Mouse (Mus musculus): ENCODE measurements around the gene Rabep1.
"Not testable (repeated sequence)": the region's sequence is repeated elsewhere in the genome, so short reads cannot be mapped to it uniquely, and the experiment has no call there.

Gene Rabep1

DNA sequence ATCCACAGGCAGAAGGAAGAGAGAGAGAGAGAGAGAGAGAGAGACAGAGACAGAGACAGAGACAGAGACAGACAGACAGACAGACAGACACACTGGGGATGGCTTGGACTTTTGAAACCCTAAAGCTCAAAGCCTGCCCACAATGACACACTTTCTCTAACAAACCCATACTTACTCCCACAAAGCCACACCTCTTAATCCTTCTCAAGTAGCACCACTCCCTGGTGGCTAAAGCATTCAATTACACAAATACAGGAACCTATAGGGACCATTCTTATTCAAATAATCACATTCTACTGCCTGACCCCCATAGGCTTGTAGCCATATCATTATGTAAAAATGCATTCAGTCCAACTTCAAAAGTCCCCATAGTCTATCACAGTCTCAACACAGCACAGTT, 11.2 kb upstream of the Rabep1 start:
- DNase-seq = no peak

DNA sequence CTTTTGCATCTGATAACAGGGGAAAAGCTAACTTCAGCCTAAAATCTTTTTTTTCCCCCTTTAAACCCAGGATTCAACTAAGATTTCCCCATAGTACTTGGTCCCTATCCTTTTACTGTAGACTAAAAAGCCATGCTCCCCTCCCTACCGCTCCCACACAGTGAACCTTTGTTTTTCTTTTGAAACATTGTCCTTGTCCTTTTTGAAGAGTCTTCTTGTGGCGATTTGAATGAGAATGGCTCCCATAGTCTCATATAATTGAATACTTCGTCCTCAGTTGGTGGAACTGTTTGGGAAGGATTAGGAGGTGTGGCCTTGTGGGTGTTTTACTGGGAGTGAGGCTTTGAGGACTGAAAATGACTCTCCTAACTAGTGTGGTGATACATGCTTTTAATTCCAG, 10.7 kb upstream of the Rabep1 start:
- DNase-seq = no peak

DNA sequence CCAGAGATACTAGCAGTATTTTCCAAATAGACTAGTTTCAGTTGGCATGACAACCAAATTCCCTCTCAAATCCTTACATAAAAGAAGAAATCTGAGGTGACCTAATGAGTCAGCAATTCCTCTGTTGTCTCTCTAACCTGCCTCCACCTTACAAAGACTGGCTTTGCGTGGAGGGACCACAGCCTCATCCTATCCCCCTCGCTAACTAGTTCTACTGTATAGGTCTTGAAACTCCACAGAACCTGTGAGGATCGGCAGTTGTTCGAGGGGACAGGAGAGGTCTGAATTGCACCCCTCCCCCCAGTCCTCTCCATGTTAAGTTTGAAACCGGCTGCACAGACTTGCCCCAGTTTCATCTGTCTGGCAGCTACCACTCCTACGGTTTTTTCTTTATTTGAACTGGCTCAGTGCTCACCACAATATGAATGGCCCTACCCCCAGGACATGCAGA, 9.2 kb upstream of the Rabep1 start:
- no peak for DNase-seq

DNA sequence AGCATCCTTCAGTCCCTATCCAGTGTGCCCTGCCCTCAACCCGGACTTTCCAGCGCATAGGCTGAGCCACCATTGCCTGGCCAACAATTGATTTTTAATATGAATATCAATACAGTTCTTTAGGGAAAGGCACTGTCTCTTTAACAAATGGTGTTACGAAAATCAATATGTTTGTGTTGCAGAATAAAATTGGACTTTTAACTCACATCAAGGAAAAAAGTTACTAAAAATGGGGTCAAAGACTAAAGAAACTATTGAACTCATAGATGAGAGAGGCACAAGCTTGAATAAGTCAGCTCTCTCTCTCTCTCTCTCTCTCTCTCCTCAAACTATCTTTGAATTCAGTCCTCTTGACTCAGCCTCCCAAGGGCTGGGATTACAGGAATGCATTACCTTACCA, 7.5 kb upstream of the Rabep1 start:
- no peak for DNase-seq

DNA sequence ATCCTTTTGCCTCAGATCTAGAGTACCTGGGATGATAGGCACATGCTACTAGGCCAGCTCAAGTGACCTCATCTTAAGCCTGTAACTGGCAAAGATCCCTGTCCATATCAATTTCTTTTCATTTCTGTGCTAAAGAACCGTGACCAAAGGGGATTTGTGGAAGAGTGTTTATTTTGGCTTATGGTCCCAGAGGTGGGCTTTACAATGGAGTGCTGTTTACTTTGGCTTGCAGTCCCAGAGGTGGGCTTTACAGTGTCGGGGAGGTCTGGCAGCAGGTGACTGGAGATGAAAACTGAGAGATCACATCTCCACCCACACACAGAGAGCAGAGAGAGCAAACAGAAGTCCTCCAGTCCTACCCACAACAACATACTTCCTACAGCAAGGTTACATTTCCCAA, 6.0 kb upstream of the Rabep1 start:
- DNase-seq = no peak

DNA sequence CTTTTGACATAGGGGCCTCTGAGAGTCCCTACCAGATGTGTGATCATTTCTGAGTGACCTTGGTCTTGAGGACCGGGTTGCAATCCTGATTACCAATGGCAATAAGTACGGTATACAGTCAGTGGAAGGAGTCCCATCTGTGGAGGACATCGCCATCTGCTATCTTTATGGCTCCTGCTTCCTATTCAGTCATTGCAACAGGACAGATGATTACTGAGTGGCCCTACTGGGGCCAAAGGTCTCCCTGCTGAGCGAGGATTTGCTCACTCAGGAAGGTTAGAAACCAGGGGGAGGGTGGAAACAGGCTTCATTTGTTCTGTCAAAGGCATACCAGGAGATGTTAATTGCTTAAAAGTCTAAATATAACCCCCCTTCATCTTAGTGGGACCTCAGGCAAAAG, 1.6 kb upstream of the Rabep1 start:
- DNase-seq = no peak

DNA sequence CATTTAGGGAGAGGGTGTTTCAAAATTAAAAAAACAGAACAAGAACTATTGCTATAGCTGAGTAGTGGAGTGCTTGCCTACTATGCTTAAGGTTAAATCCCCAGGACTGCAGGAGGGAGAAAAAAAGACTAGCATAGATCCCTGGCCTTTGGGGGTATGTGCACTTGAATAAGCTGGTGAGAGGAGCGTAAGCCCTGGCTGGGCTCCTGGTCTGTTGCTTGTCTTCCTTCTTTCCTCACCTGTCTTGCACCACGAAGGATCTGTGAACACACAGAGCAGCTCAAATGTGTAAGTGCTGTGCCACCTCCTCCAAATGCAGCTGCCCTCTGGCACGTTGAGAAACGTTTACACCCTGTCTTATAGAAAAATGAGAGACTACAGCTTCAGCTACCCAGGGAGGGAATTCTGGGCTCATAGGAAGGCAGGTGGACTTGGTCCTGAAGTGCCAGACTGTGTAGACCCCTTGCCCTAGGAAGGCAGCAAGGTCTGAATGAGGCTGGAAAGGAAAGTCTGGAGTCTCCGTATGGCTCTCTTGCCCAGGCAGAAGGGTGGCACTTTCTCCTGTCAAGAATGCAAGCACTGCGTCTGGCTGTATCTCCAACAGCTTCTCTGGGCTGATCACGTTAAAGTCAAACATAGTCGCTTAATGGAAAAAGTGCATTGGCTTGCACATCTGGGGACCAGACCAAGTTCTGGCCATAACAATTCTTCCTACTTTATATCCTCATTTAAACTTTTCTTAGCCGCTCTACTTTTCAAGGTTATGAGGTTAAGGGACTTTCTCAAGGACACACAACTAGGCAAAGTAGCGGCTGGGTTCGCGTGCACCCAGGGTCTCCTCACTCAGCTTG, 652 bp upstream of the Rabep1 start:
- peak; percentile 15 to 31 for DNase-seq

DNA sequence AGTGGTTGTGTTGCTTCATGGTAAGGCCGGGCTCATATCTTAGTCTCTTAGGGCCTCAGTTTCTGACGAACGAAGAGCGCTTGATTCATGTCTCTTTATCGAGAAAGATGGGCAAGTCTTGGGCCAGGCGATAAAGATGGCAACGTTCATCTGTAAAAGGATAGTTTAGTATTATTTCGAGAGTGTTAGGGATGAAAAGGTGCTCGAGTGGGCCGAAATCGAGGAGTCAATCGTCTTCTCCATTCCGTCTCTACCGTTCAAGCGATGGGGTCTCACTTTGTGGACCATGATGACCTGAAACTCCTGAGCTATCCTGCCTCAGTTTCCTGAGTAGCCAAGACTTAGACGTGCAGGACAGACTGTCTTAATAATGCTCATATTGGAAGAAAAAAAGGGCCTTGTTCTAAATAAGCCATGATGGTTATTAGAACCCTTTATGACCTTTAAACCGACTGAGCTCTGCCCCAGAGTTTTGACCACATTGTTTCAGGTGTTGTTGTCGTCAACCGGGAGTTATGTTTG, 940 bp downstream of the Rabep1 start:
- DNase-seq = no peak

DNA sequence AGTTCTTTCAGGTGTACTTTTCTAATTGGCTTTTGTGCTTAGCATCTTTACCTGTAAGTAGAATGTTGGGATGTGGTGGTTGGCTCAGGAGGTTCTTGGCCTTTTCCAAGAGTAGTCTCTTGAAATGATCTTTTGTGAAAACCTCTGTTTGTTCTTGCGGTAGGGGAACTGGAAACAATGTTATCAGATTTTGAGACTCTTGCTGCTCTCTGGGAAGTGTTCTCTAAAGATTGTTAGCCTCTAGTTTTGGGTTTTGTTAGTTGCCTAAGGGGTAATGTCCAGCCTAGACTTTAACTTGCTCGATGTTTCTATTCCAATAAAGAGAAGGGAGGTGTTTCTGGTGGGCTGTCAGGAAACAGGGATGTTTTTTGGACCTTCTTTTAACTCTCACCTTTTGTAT, 1.5 kb downstream of the Rabep1 start:
- no peak for DNase-seq

DNA sequence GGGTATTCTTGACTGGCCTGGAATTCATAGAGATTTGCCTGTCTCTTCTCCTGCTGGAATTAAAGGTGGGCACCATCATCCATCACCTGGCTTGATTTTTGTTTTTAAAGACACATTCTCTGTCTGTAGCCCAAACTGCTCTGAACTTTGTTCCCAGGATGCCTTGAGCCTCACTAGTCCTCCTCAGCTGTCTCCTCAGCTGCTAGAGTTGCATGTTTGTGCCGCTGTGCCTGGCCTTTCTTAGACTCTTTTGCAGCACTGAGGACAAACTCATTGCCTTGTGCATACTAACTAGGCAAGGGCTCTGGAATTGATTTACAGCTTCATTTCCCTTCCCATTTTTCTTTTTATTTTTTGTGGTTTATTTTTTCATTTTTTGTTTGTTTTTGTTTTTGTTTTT, 15.8 kb downstream of the Rabep1 start:
- DNase-seq = no peak

DNA sequence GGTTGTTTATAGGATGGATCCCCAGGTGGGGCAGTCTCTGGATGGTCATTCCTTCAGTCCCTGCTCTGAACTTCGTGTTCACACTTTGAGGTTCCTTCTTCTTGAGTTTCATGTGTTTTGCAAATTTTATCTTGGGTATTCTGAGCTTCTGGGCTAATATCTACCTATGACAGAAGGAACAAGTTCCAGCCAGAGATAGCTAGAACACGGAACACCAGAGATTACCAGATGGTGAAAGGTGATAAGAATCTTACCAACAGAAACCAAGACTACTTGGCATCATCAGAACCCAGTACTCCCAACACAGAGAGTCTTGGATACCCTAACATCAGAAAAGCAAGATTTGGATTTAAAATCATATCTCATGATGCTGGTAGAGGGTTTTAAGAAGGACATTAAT, 18.6 kb downstream of the Rabep1 start:
- not testable (repeated sequence) for DNase-seq

DNA sequence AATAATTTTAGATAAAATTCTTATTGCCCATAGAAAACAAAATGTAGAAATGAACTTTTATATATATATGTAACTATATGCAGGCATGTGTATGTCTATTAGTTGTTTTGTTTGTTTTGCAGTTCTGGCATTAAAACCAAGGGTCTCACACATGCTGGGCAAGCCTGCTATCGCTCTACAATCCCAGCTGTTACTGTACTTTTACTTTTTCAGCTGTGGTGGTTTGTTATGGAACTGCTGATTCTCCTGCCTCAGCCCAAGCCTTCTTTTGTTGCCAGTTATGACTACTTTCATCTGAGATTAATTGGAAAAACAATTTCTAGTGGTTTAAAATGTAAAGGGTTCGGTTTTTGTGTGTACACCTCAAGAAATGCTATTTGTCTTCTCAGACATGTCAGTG, 20.6 kb downstream of the Rabep1 start:
- no peak for DNase-seq

DNA sequence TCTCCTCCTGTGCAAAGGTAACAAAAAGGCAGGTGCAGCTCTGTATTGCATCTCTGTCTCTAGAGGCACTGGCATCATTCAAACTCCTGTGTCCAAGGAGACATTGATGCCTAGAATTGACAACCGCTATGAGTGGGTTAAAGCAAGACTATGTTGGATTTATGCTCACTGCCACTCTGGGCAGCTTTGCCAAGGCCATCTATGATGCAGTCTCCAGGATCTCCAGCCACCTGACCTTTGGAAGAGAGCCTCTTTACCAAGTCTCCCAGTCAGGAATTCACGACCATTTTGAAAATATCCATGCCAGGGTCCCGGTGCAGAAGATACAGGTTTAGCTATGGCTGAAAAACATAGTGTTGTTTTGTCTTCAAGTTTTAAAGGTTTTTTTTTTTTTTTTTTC, 24.7 kb downstream of the Rabep1 start:
- no peak for DNase-seq

DNA sequence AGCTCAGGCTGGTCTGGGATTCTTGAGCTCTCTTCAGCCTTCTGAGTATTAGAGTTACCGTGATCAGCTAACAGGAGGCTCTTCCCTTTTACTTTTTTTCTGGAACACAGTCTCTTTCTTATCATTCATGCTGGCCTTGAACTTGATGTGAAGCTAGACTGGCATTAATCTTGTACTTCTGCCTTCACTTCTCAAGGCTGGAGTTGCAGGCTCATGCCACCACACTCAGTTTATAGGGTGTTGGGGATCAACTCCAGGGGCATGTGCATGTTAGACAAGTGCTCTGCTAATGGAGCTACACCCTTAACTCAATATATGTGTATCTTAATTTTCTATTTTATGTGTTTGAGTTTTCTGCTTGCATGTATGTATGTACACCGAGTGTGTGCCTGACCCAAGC, 25.2 kb downstream of the Rabep1 start:
- DNase-seq = no peak

DNA sequence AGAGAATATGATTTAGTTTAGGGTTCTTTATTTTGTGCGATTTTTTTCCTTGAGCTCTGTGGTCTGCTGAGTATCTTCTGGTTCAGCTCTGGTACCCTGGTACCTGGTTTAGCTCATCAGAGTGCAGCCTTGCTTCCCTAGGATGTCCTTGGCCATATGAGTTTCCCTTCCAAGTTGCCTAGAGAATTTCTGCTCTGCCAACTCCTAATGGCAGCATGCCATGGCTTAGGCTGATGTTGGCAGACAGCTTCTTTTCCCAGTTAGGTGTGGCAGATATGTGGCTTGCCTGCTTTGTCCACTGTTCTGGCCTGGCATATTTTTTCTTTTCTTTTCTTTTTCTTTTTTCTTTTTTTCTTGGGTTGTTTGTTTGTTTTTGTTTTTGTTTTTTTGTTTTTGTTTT, 25.8 kb downstream of the Rabep1 start:
- DNase-seq = peak; percentile 77

DNA sequence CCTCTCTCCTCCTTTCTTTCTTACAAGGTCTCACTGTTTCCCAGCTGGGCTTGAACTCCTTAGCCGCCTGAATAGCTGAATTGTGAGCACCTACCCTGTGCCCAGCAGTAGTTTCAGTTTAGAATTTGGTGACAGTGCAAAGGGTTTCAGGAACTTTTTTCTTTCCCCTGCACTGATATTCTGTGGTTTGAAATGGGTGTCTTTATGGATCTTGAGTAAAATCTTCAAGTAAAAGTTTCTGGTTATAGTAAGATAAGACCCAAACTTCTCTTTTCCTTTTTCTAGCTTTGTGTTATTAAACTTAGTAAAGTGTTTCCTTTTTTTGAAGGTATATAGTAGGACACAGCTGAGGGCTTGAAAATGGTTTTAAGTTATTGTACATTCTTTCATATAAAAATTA, 26.5 kb downstream of the Rabep1 start:
- no peak for DNase-seq

DNA sequence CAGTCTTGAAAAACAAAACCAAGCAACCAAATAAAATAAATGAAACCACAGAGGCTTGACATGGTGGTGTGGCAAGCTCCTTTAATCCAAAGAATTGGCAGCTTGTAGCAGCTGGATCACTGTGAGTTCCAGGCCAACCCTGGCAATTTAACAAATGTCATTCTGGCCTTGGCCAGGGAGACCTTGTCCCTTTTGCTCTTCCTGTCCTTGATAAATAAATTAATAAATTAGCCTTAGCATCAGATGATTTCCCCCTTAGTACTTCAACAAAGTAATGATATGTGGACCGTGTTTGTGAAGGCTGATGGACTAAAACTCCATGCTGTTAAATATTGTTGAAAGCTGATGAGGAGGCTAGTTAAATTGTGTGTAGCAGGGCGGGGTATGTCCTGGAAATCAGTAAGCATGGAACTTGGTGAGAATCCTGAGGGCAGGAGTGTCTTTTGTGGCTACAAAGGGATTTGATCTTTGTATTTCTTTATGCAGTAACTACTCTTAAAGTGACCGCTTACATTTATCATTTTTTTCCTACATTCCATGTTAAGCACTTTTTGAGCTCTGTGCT, 27.3 kb downstream of the Rabep1 start:
- DNase-seq = no peak

DNA sequence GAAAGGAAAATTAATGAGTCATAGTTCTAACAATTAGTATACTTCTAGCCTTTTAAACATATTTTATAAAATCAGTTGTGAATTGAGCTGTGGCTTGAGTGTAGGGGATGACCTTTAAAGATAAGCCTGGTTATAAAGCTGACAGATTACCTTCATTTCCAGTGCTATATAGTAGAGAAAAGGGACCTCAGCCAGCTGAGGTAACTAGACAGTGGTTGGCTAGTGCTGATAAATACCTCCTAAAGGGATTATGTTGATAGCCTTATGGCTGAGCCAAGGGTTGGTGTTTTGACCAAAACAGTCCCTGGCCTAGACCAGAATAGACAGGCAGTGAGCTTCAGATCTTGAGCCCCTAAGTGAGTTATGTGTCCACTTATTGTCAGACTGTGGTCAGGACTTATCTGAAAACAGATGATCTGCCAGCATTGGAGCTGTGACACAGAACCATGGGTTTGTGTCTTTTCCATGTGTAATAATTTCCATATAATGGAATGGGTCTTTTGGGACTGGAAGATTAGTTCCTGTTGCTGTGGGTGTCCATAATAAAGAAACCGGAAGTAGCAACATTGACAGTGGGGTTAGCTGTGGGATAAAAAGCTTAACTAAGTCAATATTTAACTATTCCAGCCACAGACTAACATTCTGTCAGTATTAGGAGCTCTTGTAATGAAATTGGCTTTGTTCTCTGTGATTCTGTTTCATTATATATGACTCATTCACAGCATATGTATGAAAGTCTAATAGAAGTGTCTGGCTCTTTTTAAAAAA, 29.5 kb downstream of the Rabep1 start:
- no peak for DNase-seq

DNA sequence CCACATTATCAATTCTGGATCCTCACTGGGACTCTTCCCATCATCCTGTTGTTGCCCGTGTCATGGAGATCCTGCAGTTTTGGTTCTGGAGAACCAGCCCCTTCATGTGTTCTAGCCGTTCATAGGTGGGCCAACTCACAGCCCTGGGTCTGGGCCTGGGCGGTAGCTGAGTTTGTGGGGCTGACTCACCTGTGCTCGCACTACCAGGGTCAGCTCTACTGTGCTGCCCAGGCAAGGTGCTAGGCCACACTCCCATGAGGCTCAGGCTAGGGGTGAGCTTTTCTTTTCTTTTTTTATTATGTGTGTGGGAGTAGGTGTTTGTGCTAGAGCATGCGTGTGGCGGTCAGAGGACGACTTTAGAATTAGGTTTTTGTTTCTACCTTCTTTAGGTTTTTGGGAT, 33.1 kb downstream of the Rabep1 start:
- no peak for DNase-seq

DNA sequence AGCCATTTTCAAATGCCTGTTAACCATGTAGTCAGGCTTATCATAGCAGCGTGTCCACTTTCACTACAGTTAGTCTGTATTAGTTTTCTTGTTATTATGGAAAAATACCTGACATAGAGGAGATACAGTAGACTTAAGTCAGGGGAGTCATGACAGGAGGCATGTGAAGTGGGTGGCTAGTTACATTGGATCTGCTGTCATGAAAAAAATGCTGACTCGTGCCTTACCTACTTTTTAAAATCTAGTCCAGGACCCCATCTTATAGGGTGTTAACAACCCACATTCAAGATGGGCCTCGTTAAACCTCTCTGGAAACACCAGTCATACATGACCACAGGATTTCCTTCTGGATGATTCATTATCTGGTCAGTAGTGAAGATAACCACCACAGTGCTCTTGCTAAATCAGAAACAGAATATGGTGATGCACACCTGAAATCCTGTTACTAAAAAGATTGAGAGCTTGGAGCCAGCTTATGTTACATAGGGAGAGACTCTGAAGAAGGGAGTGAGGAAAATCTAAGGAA, 38.4 kb downstream of the Rabep1 start:
- DNase-seq = no peak

DNA sequence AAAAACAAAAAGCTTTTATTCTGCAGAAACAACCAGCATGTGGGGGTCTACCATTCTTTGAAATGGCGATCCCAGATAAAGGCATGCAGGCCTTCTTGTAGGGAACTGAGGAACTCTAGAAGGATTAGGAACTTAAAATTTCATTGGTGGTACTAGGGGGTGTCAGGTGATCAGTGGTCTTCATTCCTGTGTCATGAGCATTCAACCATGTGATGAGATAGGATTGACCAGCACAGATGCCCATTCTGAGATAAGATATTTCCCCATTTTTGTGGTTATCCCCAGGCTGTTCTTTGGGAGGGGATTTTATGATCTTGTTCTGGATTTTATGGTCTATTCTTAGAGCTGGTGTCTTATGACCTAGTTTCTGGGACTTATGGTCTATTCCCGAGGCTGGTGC, 46.1 kb downstream of the Rabep1 start:
- no peak for DNase-seq

DNA sequence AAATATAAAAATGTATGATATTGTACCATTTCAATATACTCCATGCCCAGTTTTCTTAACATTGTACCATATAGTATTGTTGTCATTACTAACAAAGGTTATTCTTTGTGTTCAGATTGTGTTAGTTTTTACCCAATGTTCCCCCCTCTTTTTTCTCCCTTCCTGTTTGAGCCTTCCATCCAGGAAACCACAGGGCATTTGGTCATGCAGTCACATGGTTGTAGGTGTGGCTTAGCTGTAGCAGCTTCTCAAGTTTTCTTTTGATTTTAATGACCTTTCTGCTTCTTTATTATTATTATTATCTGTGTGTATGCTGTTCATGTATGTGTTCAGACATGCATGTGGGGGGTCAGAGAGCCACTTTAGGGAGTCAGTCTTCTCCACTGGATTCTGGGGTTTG, 47.0 kb downstream of the Rabep1 start:
- DNase-seq = no peak

DNA sequence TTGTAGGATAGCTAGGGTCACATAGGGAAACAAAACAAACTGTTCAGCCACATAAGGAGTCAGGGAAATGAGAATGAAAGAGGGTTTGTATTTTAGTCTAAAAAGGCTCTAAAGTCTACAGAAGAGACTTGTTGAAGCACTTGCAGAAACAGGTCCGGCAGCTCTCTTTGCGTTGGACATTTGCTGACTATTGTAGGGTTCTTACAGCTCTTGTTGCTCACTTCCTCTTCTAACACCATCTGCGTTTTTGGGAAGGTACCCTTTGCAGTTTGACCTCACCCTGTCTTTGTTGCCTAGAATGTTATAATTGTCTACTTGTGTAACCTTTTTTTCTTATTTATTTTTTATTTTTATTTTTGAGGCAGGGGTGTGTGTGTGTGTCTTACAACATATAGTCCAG, 53.1 kb downstream of the Rabep1 start:
- no peak for DNase-seq

DNA sequence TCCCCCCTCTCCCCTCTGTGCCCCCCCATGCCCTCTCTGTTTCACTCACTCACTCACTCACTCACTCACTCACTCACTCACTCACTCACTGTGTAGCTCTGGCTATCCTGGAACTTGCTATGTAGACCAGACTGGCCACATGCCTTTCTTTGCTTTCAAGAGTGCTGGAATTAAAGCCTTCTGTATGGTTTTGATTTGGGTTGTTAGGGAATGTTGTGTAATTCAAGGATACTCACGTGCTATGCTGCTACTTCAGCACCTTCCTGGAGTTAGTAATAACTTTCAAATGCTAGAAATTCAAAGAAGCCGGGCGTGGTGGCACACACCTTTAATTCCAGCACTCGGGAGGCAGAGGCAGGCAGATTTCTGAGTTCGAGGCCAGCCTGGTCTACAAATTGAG, 53.6 kb downstream of the Rabep1 start:
- DNase-seq = not testable (repeated sequence)
